Mouse (Mus musculus): ENCODE results near the gene Abtb2. TPM values are rescaled to one million over a fixed set of nuclear protein-coding genes. Genes with fewer than 3 reads are reported as not detected.

Gene Abtb2
- polyA plus RNA-seq, 1 experiment from 2014 or later = 1.9 TPM

DNA sequence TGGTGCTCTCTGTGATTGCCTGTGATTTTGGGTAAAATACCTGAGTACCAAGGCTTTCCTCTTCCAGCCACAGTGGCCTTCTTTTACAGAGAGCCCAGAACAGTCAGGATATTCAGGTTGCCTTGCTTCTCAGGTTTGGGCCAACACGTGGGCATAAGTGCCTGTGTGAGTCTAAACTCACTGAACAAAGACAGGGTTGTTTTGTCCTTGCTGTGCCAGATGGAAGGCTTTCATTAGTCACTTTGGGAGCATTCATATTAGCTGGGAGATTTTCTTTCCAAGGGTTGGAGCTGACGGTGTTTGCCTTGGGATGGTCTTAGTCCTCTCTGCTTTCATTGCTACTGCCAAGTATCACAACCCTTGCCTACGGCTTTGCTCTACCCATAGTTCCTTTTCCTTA, 20.3 kb downstream of the Abtb2 start:
- no peak overlapping the region for H3K4me2 ChIP-seq
- DNase-seq = no peak
- ATAC-seq (ENCODE audit: low read depth) = no peak
- peaks cover 72% of the 10 kb centered on the region for H3K4me1 ChIP-seq (replicated peaks)
- 77% methylated on average over 3 of the region's 3 CpGs for WGBS (ENCODE audit: insufficient replicate concordance)
- no peak overlapping the region for H3K4me3 ChIP-seq (replicated peaks)
- H3K9ac ChIP-seq = no peak overlapping the region
- no peaks in the 10 kb centered on the region for H3K27me3 ChIP-seq
- no peak overlapping the region for H3K27ac ChIP-seq
- no peaks in the 10 kb centered on the region for H3K36me3 ChIP-seq
- H3K9me3 ChIP-seq (replicated peaks) = no peaks in the 10 kb centered on the region

DNA sequence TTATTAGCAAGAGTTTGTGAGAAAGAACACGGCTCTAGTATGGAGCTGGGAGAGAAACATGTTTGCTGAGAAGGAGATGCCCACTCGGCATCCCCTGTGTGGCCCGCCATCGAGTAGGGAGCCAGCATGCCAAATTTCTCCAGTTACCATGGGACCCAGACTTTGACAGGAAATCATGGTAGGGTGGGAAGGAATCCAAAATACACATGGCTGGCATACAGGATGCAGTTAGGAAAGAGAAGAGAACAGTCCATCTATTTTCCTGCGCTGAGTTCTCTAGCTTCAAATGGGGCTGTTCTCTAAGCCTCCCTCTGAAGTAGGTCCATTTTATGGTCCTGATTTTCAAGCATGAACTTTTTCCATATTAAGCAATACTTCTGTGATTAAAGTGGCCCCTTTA, 22.7 kb downstream of the Abtb2 start:
- Histone ChIP-seq H3K4me3 (replicated peaks) (no peak overlapping the region), H3K27ac (no peak overlapping the region), H3K9me3 (replicated peaks) (no peaks in the 10 kb centered on the region), H3K4me2 (no peak overlapping the region), H3K9ac (no peak overlapping the region), H3K27me3 (no peaks in the 10 kb centered on the region), H3K4me1 (replicated peaks) (peaks cover 67% of the 10 kb centered on the region), H3K36me3 (no peaks in the 10 kb centered on the region)
- no peak for ATAC-seq (ENCODE audit: low read depth)
- no peak for DNase-seq
- 69% methylated on average over 5 of the region's 5 CpGs for WGBS (ENCODE audit: insufficient replicate concordance)

DNA sequence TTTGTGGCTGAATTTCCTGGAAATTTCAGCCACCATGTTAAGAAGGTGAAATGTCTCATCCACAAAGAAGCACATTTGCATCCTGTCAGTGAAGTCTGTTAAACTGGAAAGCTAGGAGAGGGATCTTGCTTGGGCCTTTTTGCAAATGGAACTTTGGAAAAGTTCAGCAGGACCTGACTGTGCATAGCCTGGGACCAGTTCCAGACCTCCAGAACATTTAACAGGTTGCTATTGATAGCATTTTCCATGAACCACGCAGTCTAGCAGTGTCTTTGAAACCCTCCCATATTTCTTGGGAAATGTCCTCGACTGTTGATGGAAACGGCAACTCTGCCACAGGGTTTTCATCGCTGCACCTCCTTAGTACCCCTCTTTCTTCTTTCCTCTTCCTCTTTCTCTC, 23.3 kb downstream of the Abtb2 start:
- no peaks in the 10 kb centered on the region for H3K27me3 ChIP-seq
- no peak overlapping the region for H3K9ac ChIP-seq
- peaks cover 60% of the 10 kb centered on the region for H3K4me1 ChIP-seq (replicated peaks)
- WGBS (ENCODE audit: insufficient replicate concordance) = 63% methylated on average over 4 of the region's 4 CpGs
- no peak overlapping the region for H3K4me3 ChIP-seq (replicated peaks)
- ATAC-seq (ENCODE audit: low read depth) (no peak), DNase-seq (no peak)
- no peak overlapping the region for H3K27ac ChIP-seq
- no peak overlapping the region for H3K4me2 ChIP-seq
- no peaks in the 10 kb centered on the region for H3K36me3 ChIP-seq
- no peaks in the 10 kb centered on the region for H3K9me3 ChIP-seq (replicated peaks)

DNA sequence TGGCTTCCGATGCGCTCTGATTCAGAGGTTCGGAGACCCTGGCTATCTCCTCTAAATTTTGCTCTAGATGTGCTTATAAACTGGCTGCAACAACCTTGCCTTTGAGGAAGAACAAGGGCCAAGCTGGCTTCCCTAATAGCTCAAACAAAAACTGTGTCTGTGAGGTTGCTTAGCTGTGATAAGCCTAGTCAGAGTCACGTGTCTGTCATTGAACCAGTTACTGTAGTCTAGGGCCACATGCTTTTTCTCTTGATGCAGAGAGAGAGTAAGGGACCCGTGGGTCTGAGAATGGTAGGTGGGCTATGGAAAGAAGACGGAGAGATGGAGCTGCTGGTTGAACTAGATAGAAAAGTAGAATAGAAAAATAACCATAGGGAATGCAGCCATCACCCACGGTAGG, 24.5 kb downstream of the Abtb2 start:
- DNase-seq (no peak), ATAC-seq (ENCODE audit: low read depth) (no peak)
- 65% methylated on average over 7 of the region's 7 CpGs for WGBS (ENCODE audit: insufficient replicate concordance)
- Histone ChIP-seq H3K27ac (no peak overlapping the region), H3K4me3 (replicated peaks) (no peak overlapping the region), H3K9me3 (replicated peaks) (no peaks in the 10 kb centered on the region), H3K4me2 (no peak overlapping the region), H3K4me1 (replicated peaks) (peaks cover 59% of the 10 kb centered on the region), H3K36me3 (no peaks in the 10 kb centered on the region), H3K9ac (no peak overlapping the region), H3K27me3 (no peaks in the 10 kb centered on the region)

DNA sequence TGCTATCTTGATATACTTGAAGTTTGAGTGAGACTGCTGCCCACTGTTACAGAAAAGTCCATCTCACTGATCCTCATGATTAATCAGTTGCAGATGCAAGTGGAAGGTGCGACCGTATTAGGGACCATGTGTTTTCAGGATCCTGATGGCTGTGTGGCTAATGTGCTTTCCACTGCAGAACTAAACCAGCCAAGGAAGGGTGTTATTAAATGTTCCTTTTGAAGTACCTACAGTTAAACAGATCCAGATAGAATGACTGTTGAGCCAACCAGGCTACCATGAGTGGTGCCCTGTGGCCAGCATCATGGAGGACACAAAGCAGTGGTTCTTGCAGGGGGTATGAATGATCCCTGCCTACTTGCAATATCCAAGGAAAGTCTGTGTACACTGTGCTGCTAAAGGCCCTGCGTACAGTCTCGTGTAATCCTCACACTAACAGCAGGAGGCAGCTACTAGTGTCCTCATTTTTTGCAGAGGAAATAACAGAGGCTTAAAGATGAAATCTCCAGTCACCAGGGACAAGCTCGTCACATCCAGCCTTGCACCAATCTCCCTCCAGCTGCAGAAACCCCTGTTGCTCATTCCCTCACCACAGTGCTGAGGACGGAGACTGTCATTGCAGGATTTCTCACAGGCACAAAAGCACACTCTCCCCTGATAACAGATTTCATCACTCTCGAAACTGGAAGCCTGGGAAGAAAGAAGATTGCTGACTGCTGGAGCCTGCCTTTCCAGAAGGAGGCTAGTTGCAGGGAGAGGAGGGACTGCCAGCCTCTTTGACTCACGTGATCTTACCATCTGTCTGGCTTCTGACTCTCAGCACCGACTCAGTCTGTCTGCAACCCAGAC, 25.9 kb downstream of the Abtb2 start:
- Histone ChIP-seq H3K36me3 (no peaks in the 10 kb centered on the region), H3K9ac (no peak overlapping the region), H3K4me3 (replicated peaks) (no peak overlapping the region), H3K27ac (no peak overlapping the region), H3K27me3 (no peaks in the 10 kb centered on the region), H3K9me3 (replicated peaks) (no peaks in the 10 kb centered on the region), H3K4me1 (replicated peaks) (peaks cover 60% of the 10 kb centered on the region), H3K4me2 (no peak overlapping the region)
- ATAC-seq (ENCODE audit: low read depth) = no peak
- WGBS (ENCODE audit: insufficient replicate concordance) = 53% methylated on average over 9 of the region's 9 CpGs
- DNase-seq = no peak

DNA sequence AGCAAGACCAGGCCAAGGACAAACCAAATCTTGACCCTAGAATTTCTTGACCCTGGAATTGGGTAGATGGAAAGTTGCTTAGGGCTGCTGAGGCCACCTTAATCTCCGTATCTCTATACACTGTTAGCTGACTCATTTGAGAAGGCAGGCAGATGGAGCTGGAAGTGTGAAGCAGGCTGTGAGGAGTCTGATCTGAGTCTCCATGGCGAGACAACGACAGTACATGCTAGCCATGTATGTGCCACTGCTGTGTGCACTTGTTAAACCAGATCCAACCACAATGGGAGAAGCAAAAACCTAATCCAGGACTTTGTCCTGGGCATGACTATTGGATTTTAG, 26.4 kb downstream of the Abtb2 start:
- peaks cover 60% of the 10 kb centered on the region for H3K4me1 ChIP-seq (replicated peaks)

DNA sequence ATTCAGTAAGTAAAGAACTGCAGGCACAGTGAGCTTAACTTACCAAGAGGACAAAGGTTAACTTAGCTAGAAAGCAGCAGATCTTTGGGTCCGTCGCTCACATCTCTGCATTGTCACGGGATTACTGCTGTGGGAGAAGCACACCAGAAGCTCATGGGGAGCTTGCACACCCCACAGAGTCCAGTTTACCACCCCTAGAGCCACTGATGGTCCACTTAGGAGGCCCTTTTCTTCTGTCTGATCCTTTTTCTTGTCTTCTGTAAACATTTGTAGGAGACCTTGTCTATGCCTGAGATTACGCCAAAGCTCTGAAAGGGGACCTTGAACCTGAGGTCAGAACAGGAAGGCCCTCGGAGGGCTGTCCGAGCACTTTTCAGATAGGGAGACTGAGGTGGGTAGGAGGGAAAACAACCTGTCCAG, 28.5 kb downstream of the Abtb2 start:
- ATAC-seq (ENCODE audit: low read depth) = no peak
- Histone ChIP-seq H3K4me3 (replicated peaks) (no peak overlapping the region), H3K36me3 (no peaks in the 10 kb centered on the region), H3K27me3 (no peaks in the 10 kb centered on the region), H3K4me2 (peak overlapping the region; percentile 26), H3K9ac (no peak overlapping the region), H3K4me1 (replicated peaks) (peaks cover 77% of the 10 kb centered on the region), H3K27ac (peak overlapping the region; percentile 67), H3K9me3 (replicated peaks) (no peaks in the 10 kb centered on the region)
- DNase-seq = no peak
- 62% methylated on average over 6 of the region's 6 CpGs for WGBS (ENCODE audit: insufficient replicate concordance)

More for the DNA sequence above, 26.4 kb downstream of the Abtb2 start:
- DNase-seq = no peak
- no peak overlapping the region for H3K9ac ChIP-seq
- H3K27me3 ChIP-seq = no peaks in the 10 kb centered on the region
- no peaks in the 10 kb centered on the region for H3K9me3 ChIP-seq (replicated peaks)
- H3K27ac ChIP-seq = no peak overlapping the region
- H3K4me2 ChIP-seq = no peak overlapping the region
- ATAC-seq (ENCODE audit: low read depth) = no peak
- H3K4me3 ChIP-seq (replicated peaks) = no peak overlapping the region
- H3K36me3 ChIP-seq = no peaks in the 10 kb centered on the region
- 63% methylated on average over 3 of the region's 3 CpGs for WGBS (ENCODE audit: insufficient replicate concordance)

DNA sequence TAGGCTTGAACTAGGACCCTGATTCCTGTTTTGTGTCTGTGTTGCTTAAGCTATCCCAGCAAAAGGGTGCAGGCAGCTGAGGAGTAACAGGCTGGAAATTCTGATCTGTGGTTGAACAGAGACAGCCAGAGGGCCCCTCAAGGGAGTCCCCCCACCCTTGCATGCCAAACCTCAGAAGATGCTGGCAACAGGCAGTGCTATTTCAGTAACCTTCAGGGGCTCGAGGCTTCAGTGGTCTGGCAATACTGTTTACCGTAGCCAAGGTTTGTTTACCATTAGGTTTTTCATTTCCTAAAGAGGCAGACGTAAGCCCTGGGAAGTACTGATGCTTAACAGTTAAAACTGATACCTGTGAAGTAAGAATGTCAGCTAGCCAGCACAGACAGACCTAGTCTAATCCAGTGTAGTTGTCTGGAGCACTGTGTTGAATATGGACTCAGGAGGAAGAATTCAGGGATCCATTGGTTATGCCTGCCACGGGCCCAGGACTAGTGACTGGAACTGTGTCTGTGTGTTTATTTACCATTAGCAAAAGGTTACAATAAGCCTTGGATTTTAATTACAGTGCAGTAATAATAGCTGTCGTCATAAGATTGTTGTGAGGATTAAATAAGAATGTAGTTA, 29.0 kb downstream of the Abtb2 start:
- DNase-seq = no peak
- peak overlapping the region; percentile 26 for H3K4me2 ChIP-seq
- H3K9ac ChIP-seq = no peak overlapping the region
- peaks cover 79% of the 10 kb centered on the region for H3K4me1 ChIP-seq (replicated peaks)
- H3K36me3 ChIP-seq = no peaks in the 10 kb centered on the region
- peak overlapping the region; percentile 67 for H3K27ac ChIP-seq
- ATAC-seq (ENCODE audit: low read depth) = no peak
- no peak overlapping the region for H3K4me3 ChIP-seq (replicated peaks)
- no peaks in the 10 kb centered on the region for H3K9me3 ChIP-seq (replicated peaks)
- 53% methylated on average over 5 of the region's 5 CpGs for WGBS (ENCODE audit: insufficient replicate concordance)
- H3K27me3 ChIP-seq = no peaks in the 10 kb centered on the region

DNA sequence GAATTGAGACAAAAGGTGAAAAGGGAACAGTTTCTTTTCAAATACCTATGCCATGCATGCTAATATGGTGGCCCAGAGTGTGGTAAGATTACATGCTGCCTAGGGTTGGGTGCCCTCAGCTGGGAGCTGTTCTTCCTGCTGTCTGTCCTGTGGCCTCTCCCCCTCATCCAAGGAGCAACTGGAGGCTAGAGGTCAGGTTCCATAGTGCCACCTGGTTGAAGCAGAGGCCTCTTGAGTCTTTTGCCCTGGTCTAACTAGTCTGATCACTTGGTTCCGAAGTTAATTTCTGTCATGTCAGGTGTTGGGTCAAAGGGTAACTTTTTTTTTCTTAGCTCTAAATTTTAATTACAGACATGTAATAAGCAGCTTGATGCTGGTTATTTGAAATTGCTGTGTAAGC, 33.2 kb downstream of the Abtb2 start:
- H3K4me2 ChIP-seq = no peak overlapping the region
- peaks cover 88% of the 10 kb centered on the region for H3K4me1 ChIP-seq (replicated peaks)
- ATAC-seq (ENCODE audit: low read depth) = no peak
- WGBS (ENCODE audit: insufficient replicate concordance) = 78% methylated on average over 1 of the region's 1 CpGs
- no peak overlapping the region for H3K9ac ChIP-seq
- H3K27ac ChIP-seq = no peak overlapping the region
- no peaks in the 10 kb centered on the region for H3K36me3 ChIP-seq
- H3K27me3 ChIP-seq = no peaks in the 10 kb centered on the region
- H3K4me3 ChIP-seq (replicated peaks) = no peak overlapping the region
- DNase-seq = no peak
- H3K9me3 ChIP-seq (replicated peaks) = no peaks in the 10 kb centered on the region

DNA sequence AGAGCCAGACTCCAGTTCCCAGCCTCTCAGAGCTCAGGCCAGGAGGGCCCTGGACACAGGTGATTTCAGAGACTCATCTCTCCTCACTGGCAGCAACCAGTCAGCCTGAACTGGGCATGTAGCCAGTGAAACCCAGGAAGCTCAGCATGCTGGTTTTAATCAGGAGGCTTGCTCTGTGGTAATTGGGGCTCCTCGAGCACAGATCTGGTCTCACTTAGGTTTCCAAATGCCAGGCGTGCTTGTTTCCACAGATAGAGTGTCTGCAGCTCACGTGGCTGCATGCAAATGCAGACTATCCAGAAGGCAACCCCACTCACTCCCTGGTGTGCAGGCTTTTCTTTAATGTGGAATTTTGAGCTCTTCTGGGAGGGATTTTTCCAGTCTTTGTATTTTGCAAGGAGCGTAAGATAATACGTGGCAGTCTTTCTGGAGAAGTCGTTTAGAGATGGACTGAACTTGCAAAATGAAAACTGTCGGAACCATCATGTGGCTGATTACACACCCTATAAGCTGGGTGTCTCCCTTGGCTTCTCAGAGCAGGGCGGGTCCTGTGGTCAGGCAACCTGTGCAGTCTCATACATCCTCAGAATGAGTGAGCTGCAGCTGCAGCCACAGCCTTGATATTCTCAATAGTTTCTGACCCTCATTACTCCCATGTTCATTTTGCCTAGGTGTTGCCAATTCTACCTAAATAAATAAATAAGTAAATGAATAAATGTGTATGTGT, 34.2 kb downstream of the Abtb2 start:
- Histone ChIP-seq H3K27ac (no peak overlapping the region), H3K4me2 (no peak overlapping the region), H3K9me3 (replicated peaks) (no peaks in the 10 kb centered on the region), H3K4me3 (replicated peaks) (no peak overlapping the region), H3K4me1 (replicated peaks) (peaks cover 89% of the 10 kb centered on the region), H3K36me3 (no peaks in the 10 kb centered on the region), H3K27me3 (no peaks in the 10 kb centered on the region), H3K9ac (no peak overlapping the region)
- DNase-seq (no peak), ATAC-seq (ENCODE audit: low read depth) (0 out of 2 replicates have a peak, but pooled peaks have one; percentile 40)
- WGBS (ENCODE audit: insufficient replicate concordance) = 52% methylated on average over 8 of the region's 8 CpGs

DNA sequence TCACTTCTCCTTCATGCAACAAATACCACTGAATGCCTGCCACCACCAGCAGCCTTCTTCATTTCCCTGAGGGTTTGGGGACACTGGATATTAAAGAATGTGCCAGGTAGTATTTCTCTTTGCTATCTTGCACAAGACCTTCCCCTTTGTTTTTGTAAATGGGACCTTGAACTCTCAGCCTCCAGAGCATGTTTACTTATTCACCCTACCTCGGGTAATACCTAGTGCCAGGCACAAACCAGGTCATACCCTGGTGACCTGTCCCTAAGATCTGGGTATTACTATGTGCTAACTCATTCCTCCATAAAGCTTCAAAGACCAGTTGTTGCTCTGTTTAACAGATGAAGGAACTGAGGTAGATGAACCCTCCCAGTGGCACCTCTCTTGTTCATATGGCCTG, 35.0 kb downstream of the Abtb2 start:
- Histone ChIP-seq H3K4me3 (replicated peaks) (no peak overlapping the region), H3K4me2 (no peak overlapping the region), H3K4me1 (replicated peaks) (peaks cover 82% of the 10 kb centered on the region), H3K27ac (no peak overlapping the region), H3K9ac (no peak overlapping the region), H3K27me3 (no peaks in the 10 kb centered on the region), H3K36me3 (no peaks in the 10 kb centered on the region), H3K9me3 (replicated peaks) (no peaks in the 10 kb centered on the region)
- 39% methylated on average over 1 of the region's 1 CpGs for WGBS (ENCODE audit: insufficient replicate concordance)
- ATAC-seq (ENCODE audit: low read depth) (peak; percentile 15; the same call in 1 of the 2 replicates), DNase-seq (no peak)

Measured in liver, embryonic 13.5 days (tissue).